Mouse (Mus musculus): ENCODE results near the gene Ccdc160.

Ccdc160 gene

GRCm38 (mm10) chrX:52790980-52791593 lies at the start of gene Ccdc160:
Gene Ccdc160 (plus strand): TSS chrX:52791200.
- WGBS: 8% methylated on average over 26 of the region's 26 CpGs

- 9% methylated on average over 15 of the region's 15 CpGs for WGBS
These were observed 47.2 kb upstream of the Ccdc160 start for GRCm38 (mm10) chrX:52743781-52744180.

- 6% methylated on average over 49 of the region's 50 CpGs for WGBS
These were observed 46.6 kb upstream of the Ccdc160 start for GRCm38 (mm10) chrX:52744201-52745051.

GRCm38 (mm10) chrX:52745462-52745861 lies 45.5 kb upstream of the Ccdc160 start:
- 2% methylated on average over 8 of the region's 8 CpGs for WGBS

GRCm38 (mm10) chrX:52745917-52746316 lies 45.1 kb upstream of the Ccdc160 start:
- WGBS: 6% methylated on average over 10 of the region's 10 CpGs

- WGBS: 73% methylated on average over 1 of the region's 1 CpGs
These were observed 44.2 kb upstream of the Ccdc160 start for GRCm38 (mm10) chrX:52746849-52747248.

GRCm38 (mm10) chrX:52753491-52754085 lies 37.4 kb upstream of the Ccdc160 start:
- 52% methylated on average over 6 of the region's 6 CpGs for WGBS

- WGBS: 81% methylated on average over 3 of the region's 3 CpGs
These were observed 33.8 kb upstream of the Ccdc160 start for GRCm38 (mm10) chrX:52757164-52757563.

GRCm38 (mm10) chrX:52759232-52759631 lies 31.8 kb upstream of the Ccdc160 start:
- WGBS: 88% methylated on average over 2 of the region's 2 CpGs

GRCm38 (mm10) chrX:52760191-52760945 lies 30.6 kb upstream of the Ccdc160 start:
- WGBS: 76% methylated on average over 4 of the region's 4 CpGs

GRCm38 (mm10) chrX:52762221-52762620 lies 28.8 kb upstream of the Ccdc160 start:
- WGBS: 73% methylated on average over 4 of the region's 4 CpGs

- whole genome bisulfite sequencing: 72% methylated on average over 3 of the region's 3 CpGs
These were observed 15.0 kb upstream of the Ccdc160 start for GRCm38 (mm10) chrX:52775973-52776372.

- WGBS: 83% methylated on average over 5 of the region's 5 CpGs
These were observed 13.3 kb upstream of the Ccdc160 start for GRCm38 (mm10) chrX:52777671-52778070.

- WGBS: 65% methylated on average over 5 of the region's 5 CpGs
These were observed 7.1 kb upstream of the Ccdc160 start for GRCm38 (mm10) chrX:52783898-52784297.

- 58% methylated on average over 9 of the region's 10 CpGs for WGBS
These were observed 1.1 kb downstream of the Ccdc160 start for GRCm38 (mm10) chrX:52791944-52792719.

GRCm38 (mm10) chrX:52792861-52793260 lies 1.9 kb downstream of the Ccdc160 start:
- WGBS: 66% methylated on average over 6 of the region's 6 CpGs

- 49% methylated on average over 8 of the region's 8 CpGs for WGBS
These were observed 4.8 kb downstream of the Ccdc160 start for GRCm38 (mm10) chrX:52795816-52796215.

GRCm38 (mm10) chrX:52797031-52797625 lies 6.1 kb downstream of the Ccdc160 start:
- WGBS: 78% methylated on average over 9 of the region's 9 CpGs

- 76% methylated on average over 14 of the region's 14 CpGs for WGBS
These were observed 7.3 kb downstream of the Ccdc160 start for GRCm38 (mm10) chrX:52798255-52798654.

GRCm38 (mm10) chrX:52799566-52799965 lies 8.6 kb downstream of the Ccdc160 start:
- WGBS: 31% methylated on average over 6 of the region's 6 CpGs

- WGBS: 60% methylated on average over 3 of the region's 3 CpGs
These were observed 28.3 kb downstream of the Ccdc160 start for GRCm38 (mm10) chrX:52819338-52819737.
